Mouse (Mus musculus): ENCODE results near the gene Nck2.
"Not testable (repeated sequence)": the region's sequence is repeated elsewhere in the genome, so short reads cannot be mapped to it uniquely, and the experiment has no call there.

Nck2 gene

DNA sequence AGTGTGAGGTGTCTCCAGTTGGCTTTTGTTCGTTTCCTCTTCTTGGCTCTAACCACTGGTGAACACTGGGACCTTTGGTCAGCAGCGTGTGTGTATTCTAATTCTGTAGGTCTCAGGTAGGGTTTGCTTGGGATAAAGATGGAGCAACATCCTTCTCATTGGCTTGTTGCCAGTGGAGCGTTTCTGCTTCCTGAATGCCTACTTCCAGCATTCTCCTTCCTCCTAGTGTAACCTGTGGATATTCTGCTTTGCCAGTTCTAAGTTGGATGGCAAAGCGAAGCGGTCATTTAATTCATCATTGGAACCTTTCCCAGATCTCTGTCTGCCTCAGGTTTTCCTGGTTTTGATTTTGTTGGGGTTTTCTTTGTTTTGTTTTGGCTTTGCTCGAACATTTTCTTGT is 59.3 kb downstream of the Nck2 start:
- DNase-seq, result peak; percentile 21

GRCm38 (mm10) chr1:43504235-43504634 is 59.9 kb downstream of the Nck2 start:
- peak; percentile 94 for DNase-seq

DNA sequence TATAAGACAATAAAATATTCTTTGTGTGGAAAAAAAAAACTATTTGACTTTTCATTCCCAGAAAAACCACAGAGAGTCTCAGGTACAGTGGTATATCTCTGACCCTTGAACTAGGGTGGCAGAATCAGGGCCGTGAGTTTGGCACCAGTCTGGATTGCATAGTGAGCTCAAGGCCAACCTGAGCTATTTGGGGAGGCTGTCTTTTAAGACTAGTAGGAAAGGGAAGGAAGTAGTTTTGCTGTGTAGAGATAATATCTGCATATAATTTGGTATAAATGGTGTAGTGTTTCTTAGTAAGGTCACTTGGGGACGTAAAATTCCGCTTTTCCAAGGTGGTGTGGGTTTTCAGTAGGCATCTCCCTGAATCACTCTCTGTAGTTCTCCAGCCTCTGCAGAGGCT is 62.3 kb downstream of the Nck2 start:
- no peak for DNase-seq

- no peak for DNase-seq
Measured at GRCm38 (mm10) chr1:43507809-43508208, 63.4 kb downstream of the Nck2 start.

- DNase-seq, result no peak
Measured at GRCm38 (mm10) chr1:43511256-43511655, 66.9 kb downstream of the Nck2 start.

DNA sequence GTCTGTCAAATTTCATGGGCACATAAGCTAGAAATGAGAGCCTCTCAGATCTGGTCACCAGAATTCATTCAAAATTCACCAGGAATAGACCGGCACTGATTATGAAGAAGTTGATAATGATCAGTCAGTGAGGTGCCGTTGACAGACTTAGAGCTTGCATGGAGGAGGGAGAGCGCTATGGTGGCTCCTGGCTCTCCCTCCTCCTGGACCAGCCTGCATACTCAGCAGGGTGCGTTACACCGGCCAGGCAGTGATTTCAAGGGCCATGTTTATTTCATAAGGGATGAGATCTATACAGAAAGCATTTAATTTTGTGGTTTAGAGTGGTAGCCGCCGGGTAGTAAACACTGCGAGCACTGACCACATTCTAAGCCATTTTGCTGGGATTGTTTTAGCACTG is 67.3 kb downstream of the Nck2 start:
- DNase-seq, result no peak

- DNase-seq, result no peak
Measured at GRCm38 (mm10) chr1:43517405-43517804, 73.0 kb downstream of the Nck2 start.

DNA sequence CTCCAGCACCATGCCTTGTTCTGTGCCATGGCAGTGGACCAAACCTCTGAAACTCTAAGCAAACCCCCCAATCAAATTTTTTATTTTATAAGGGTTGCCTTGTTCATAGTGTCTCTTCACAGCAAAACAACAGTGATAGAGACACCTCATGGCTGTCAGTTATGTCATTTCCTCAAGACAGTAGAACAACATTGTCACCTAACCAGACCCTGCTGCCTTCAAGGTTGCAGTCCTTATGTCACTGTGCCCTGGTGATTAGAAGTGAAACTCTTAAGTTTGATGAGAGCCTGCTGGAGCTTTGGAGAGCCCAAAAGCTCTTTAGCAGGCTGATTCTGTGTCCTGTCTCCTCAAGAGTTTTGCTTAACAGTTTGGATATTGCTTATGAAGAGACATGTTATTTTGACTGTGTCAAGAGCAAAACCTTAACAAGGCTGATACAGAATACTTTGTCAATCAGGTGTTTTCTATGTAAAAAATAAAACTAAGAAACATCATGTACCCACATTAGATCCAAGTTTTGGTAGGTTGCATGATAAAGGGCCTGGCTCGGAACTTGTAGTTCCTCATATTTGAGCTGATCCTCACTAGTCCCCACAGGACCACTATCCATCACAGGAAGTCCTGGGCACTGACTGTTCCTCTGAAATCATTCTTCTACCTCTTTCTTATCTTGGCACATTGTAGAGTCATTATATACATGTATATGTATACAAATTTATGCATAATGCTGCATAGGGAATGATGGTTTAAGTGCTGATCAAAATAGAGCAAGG is 76.0 kb downstream of the Nck2 start:
- DNase-seq, result no peak

DNA sequence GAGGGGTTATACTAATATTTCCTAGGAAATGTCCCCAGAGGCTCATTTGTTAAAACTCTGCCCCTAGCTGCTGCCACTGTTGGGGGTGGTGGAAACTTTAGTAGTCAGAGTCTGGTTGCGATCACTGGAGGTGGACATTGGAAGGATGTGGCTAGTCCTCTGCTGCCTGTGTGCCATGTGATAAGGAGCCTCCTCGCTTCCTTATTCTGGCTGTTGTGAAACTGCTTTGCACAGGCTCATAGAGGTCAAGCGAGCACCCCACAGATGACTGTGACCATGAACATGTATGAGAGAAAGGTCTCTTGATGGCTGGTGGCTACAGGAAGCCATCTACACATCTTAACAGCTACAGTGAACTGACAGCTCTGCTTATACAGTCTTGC is 76.6 kb downstream of the Nck2 start:
- DNase-seq, result no peak

- DNase-seq, result no peak
Measured at GRCm38 (mm10) chr1:43521512-43521911, 77.1 kb downstream of the Nck2 start.

DNA sequence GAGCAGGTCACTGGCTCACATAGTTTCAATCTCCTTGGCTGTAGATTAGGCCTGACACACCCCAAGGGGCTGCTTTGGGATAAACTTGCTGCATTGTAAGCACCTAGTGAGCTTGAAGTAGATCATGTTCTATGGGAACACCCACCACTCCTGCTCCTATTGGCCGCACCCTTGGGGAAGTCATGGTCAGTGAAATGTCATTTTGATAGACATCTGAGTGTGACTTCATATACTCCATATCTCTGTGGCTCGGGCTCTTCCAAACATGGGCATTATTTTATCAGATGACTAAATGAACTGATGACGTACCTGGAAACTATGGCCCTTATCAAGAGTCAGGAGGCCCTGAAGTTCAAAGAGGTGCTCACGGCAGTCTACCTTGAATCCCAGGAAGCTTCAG is 77.6 kb downstream of the Nck2 start:
- no peak for DNase-seq

DNA sequence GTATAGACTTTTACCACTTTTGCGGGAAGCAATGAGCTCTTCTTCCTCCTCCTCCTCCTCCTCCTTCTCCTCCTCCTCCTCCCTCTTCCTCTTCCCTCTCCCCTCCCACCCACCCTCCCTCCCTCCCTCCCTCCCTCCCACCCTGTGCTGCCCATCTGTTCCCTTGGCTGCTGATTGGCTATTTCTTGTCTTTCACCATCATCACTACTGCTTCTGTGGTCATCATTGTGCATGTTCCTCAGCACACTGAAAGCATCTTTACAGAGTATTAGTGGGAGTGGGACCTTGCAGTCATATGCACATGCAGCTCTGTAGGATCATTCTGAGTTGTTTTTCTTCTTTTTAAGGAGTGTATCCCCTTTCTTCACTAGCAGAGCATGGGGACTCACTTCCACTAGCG is 78.6 kb downstream of the Nck2 start:
- no peak for DNase-seq

GRCm38 (mm10) chr1:43524332-43524731 is 80.0 kb downstream of the Nck2 start:
- no peak for DNase-seq

DNA sequence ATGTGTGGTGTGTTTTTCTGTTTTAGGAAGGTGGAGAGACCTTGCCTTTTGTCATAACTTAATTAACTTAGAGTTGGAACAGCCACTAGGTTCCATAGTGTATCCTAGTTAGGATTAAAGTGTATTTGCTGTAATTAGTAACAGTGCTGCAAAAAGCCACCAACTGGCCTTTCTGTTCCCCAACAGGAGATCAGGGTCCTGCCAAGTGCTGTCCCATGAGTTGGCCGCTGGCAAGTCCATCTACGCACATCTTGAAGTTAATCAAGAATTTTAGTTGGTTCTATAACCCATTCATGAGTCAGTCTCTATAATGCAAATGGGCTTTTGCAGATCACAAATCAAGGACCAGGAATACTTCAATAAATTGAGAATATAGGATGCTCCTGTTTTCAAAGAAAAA is 83.9 kb downstream of the Nck2 start:
- no peak for DNase-seq

DNA sequence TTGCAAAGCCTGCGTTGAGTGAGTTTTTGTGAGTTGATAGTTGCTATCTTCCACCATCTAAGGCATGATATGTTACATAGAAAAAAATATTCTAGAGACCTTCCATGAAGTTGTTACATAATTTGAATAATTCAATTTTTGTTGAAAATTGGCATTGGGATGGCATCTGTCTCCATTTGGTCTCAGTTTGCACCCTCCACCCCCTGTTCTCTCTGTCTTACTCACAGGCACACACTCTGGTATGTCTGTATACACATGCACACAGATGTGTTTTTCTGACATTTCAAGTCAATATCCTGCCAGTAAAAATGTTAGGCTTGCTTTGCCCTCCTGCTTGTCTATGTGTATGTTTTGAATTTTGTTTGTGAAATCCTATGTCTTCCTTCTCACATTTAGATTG is 84.7 kb downstream of the Nck2 start:
- no peak for DNase-seq

GRCm38 (mm10) chr1:43530295-43531020 is 86.1 kb downstream of the Nck2 start:
- no peak for DNase-seq

GRCm38 (mm10) chr1:43531307-43531706 is 86.9 kb downstream of the Nck2 start:
- no peak for DNase-seq

- no peak for DNase-seq
Measured at GRCm38 (mm10) chr1:43532279-43532678, 87.9 kb downstream of the Nck2 start.

GRCm38 (mm10) chr1:43533497-43533896 is 89.1 kb downstream of the Nck2 start:
- not testable (repeated sequence) for DNase-seq

DNA sequence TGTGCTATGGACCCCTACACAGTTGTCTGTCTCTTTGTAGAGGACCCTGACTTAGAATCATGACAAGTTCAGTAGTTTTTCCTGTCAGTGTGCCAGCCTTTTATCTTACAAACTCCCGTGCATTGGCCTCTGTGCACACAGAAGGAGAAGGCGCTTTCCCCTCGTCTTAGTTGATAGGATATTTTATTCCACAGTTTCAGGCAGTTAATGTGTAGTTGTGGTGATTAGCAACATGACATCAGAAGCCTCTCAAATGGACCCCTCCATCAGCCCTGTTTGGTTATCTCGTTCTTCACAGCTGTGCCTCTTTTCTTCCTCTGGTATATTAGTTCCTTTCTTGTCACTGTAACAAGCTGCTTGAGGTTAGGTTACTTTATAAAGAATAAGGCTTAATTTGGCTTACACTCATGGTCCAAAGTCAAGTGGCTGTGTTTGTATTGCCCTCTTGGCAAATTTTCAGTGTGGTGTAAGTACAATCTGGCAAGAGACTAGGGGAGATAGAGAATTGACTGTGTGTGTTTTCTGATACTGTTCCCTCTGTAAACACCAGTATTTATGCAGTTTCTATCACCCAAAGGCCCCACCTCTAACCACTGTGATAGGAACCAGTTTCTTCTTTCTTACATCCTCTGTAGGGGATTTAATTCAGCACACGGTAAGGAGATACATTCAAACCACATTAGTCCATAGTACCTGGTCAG is 89.8 kb downstream of the Nck2 start:
- no peak for DNase-seq

DNA sequence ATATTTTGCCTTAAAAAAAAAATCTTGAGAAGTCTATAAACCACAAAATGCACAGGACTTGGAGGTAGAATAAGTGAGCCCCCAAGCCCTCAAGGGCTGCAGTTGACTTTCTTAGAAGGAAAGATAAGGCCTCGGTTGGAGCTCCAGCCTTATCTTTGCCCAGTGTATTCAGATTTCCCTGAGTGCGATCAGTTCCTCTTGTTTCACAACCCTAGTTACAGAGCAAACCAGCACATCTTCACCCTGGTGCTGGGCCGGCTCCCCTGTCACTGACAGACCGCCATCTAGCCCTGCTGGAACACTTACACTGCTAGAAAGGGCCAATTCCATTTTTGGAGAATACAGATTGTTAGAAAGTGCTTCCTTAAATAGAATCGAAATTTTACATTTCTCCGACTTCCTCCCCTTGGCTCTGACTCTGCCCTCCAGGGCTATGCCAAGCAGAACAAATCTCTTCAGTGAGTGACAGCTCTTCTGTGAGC is 91.2 kb downstream of the Nck2 start:
- no peak for DNase-seq

GRCm38 (mm10) chr1:43536266-43536665 is 91.9 kb downstream of the Nck2 start:
- no peak for DNase-seq

- DNase-seq, result no peak
Measured at GRCm38 (mm10) chr1:43537021-43537420, 92.6 kb downstream of the Nck2 start.

DNA sequence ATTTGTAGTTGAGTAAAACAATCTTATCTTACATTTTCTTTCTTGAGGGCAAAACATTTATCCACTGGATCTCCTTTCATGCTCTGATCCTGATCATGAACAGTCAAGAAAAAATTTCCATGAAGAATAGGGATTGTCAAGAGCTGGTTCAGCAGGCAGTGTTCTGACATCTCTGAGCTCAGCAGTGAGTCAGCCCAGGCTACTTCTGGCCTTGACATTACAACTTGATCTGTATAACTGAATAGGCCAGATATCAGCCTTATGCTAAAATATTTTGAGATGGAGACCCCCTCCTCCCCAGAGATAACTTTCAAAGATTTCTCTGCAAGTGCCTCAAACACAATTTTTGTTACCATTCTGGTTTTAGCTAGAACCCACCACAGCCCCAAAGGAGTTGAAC is 93.1 kb downstream of the Nck2 start:
- no peak for DNase-seq

Measured in retina, postnatal 1 day (tissue).